Mouse (Mus musculus): ENCODE results near the gene March8. TPM values are rescaled to one million over a fixed set of nuclear protein-coding genes. Genes with fewer than 3 reads are reported as not detected.

The March8 gene
- total RNA-seq, 4 experiments from 2014 or later = 73.0 to 96.4 (median 81.4) TPM

DNA sequence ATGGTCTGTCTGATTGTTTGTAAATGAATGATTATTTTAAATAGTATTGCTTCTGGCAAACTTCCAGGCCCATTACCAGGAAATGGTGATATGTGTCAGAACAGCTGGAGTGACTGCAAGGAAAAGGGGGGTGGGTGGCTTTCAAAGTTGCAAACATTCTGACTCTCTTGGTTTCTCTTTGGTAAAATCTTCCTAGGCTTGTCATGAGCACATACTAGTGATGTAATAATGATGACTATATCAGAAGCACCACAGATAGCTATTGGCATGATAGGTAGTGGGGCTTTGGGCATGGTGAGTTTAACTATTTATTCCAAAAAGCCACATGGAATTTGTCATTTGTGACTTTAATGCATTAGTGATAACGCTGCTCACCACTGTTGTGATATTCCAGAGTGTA lies 36.3 kb downstream of the March8 start:
- no peak for DNase-seq

DNA sequence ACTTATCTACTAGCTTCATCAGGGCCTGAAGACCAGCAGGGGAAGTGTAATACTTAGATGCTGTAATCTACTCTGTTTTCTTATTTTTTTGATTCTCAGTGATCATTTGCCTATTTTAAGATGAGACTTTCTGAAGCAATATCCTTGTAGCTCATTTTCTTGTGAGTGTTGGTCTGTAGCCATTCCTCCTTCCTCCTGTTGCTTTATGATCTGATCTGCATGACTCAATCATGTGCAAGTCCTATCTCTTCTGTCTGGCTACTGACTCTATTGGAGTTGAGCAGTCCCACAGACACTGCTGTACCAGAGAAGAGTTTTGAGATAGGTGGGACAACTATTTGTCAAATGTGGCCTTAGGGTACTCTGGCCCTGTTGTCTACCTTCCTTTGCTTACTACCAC lies 36.8 kb downstream of the March8 start:
- no peak for DNase-seq

DNA sequence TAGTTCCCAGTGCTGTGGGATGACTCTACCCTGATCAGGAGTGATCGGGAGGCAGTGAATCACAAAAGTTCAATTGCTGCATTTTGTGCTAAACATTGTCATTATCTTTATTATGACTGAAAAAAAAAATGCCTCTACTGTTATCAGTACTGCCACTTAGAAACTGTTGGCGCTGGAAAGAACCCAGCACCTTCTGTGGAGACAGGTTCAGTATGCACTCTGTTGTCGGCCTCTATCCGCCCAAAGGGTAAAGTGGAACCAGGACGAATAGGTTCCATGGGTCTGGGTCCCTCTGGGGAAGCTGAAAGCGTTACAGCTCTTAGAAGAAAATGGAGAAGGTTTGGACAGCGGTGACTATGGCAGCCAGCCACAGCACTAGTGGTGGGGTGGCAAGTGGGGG lies 41.1 kb downstream of the March8 start:
- DNase-seq = no peak

DNA sequence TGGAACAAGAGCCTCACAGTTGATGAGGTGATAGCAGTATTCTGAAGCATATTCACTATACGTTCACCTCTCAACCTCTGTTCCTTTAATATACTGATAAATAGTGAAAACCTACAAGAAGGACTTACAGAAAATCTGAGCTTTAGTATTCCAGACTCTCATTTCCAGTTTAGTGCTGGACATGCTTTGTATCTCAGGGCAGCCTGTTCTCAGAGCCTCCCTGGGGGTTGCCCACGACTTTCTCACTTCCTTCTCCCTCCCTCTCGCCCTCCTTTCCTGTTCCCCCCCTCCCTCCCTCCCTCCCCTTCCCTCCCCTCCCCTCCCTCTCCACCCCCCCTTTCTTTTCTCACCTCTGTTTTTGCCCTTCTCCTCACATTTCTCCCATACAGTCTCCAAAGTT lies 42.3 kb downstream of the March8 start:
- DNase-seq = no peak

DNA sequence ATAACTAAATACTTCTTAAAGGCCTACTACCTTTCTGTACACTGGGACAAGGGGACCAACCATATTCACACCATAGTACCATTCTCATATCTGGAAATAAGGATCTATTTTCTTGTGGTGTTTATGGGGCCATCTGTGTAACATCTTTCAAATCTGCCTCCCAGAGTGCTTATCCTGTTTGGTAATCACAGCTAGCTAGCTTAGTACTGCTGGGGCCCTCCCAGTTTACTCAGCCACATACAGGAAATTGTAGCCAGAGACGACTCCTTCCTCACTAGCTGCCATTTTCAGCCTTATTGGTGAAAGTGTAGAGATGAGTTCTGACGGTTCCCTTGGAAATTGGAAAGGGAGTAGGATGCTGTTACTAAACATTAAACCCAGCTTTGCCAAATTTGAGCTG lies 43.8 kb downstream of the March8 start:
- no peak for DNase-seq

DNA sequence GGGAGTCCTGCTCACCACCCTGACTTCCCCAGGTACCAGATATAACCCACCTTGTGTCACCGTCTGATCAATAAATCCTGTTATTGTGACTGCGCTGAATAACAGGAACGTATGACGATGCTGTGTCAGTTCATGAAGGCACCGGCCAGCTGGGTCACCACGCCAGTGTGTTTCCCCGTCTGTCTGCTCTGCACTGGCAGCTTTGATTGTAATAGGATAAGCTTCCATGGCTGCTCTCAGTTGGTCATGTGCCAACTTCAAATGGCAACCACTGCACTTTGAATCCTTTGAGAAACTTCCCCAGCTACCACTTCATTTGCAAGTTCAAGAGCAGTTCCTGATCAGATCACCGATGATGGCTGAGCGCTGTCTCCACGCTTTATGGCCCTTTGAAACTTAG lies 45.8 kb downstream of the March8 start:
- DNase-seq = no peak

DNA sequence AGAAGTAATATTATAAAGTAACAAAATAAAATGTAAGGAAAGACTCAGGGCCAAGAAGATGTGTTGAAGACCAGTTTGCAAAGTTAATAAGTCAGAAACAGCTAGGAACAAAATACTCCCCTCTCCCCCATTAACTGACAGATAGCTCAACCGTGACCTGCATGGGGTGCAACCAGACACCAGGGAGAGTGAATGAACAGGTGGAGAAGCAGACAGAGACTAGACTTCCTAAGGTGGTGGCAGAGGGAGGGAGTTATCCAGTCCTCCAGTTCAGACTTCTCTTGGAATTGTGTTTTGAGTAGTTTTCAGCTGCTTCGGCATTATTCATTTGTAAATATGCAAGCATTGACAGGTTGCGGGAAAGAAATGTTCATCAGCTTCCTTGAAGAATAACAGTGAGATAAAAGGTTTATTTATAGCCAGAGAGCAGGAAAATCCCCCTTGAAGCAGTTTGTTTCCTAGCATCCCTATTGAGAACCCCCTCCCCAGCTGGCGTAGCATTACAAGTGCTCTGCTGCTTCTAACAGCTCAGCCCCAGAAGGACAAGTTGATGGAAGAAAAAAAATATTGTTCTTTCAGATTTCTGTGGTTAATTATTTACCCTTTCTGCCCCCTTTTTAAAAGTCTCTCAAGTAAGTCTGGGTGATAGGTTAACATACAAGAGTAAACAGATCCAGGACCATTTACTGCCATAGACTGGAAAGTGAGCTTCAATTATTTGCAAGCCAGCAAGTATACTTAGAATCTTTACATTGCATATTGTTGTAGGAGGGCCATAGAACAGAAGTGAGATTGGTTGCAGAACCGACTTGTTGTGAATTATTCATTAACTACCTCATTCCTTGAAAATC lies 47.6 kb downstream of the March8 start:
- no peak for DNase-seq

DNA sequence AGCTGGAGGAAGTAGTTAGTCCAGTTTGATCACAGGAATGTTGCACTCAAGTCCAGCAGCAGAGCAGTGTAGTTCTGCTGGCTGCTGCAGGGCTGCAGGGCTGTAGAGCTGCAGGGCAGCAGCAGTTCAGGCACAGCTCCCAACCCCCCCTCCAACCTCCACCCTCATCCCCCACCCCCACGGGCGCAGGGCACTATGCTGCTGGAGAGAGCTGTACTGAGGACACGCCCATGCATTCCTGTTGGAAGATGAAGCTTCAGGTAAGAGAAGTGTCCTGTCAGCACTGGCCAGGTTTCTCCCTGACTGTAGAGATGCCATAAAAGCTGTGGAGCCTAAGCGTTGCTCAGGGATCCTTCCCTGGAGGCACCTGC lies 48.2 kb downstream of the March8 start:
- no peak for DNase-seq

DNA sequence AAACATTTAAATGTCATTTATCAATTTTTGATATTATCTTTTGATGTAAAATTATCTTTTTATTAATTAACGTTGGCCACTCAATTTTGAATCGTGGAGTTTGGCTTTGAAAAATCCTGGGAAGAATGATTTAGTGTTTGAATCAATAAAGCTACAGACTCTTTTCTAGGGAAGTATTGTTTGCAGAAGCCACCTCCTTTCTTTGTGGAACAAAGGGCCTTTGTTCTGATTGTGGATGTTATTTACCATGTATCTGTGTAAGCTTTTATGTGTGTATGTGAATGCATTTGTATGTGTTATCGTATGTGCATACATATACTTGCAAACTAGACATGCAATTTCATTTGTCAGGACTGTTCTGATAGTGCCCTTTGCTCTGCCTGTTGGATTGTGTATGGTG lies 48.7 kb downstream of the March8 start:
- no peak for DNase-seq

DNA sequence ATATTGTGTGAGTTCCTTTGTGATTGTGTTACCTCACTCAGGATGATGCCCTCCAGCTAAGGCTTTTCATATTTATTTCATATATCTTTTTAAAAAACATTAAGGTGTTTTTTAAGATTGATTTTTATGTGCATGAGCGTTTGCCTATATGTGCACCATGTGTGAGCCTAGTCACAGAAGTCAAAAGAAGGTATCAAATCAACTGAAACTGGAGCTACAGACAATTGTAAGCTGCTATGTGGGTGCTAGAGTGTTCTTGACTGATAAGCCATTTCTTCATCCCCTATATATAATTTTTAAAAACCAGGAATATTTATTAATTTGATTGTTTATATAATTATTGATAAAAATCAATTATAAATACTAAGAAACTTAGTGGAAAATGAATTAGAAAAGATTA lies 50.2 kb downstream of the March8 start:
- no peak for DNase-seq

DNA sequence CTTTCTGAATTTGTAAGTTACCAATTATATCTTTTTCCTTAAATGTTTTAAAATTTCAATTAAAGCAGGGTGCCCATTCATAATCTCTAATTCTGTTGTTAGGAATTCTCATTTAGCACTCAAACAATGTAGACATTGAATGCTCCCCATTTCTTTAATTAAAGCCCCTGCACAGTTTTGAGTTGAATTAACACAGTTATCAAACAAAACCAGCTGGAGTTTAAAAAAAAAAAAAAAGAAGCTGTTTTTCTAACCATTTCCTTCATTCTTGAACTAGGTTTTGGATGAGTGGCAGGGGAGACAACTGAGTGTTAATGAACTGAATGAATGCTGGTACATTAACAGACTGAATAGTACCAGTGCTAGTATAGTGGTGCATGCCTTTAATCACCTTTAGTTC lies 51.7 kb downstream of the March8 start:
- DNase-seq = no peak

DNA sequence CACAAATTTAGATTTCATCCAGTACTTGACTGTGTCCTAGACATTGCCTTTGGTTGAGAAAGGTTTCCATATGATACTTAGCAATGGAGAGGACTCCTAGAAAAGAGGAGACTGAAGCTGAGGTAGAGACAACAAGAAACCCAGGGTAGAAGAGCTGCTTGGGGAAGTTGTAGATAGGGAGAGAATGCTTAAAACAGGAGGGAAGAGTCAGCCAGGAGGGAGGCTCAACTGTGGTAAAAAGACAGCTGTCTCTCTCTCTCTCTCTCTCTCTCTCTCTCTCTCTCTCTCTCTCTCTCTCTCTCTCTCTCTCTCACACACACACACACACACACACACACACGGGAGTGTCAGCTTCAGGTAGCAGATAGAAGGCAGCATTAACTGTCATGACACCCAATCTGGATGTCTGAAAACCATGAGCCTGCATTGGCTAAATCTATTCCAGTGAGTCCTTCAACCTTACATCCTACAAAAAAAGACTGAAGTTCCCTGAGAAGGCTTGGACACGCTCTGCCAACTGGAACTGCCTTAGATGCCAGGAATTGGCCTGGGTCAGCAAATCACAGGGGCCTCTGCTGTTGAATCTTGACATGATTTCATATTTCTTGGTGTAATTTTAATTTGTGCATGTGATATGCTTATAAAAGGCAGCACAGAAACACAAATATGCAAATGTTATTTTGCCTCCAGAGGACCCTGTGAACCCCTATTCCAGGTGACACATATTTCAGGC lies 57.3 kb downstream of the March8 start:
- no peak for DNase-seq

DNA sequence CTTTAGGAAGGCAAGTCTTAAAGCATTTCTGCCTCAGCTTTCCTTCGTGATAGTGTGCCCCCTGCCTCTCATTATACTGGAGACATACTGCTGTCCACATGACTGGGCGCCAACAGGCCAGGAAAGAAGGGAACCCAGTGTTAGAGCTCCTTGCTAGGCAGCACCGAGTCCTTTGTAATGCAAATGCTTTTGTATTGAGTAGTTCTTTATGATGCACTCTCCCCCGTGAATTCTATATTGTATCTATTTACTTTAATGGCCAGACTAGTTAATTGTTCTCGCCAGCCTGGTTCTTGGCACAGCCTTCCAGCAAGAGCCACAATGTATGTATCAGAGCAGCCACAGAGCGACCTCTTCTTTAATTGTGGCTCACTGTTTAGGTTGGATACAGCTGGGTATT lies 59.8 kb downstream of the March8 start:
- DNase-seq = no peak

DNA sequence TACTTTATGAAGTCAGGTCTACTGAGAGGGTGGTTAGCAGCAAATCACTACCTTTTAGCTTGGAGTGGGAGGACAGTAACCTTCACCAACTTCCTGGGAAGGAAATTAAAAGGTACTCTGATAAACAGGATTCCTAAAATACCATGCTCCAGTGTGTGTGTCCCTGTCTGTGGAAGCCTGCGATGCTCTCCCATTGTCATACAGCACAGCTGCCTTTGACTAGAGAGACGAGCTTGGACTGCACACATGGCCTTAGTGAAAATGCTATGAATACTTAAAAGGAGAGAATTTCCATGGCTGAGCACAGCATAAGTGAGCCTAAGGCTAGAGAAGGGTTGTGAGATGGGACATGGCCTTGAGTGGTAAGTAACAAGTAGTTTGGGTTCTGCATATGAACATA lies 60.3 kb downstream of the March8 start:
- DNase-seq = no peak

DNA sequence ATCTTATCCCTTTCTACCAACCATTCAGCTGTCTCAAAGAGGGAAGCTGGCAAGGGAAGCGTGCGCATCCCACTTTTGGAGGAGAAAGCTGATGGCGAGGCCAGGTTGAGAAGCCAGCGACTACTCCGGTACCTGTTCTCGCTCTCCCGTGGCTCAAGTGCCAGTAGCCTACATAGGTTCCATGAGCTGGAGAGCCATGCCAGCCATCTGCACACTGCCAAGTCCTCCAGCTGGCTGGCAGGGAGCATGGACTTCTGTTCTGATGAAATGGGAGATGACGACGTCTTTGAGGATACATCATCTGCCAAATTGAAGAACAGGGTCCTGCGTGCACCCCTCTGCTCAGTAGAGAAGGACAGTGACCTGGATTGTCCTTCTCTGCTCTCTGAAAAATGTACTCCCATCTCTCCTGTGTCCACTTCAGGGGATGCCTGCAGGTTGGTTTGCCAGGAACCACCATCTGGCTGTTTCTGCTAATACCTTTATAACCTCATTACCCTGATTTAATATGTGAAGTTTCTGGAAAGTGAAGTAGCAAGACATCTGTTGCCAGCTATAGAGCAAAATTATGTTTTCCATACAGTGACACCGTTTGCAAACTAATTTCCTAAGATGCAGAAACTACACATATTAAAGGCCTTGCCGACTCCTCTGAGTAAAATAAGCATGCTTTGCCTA lies 64.1 kb downstream of the March8 start:
- DNase-seq = no peak

DNA sequence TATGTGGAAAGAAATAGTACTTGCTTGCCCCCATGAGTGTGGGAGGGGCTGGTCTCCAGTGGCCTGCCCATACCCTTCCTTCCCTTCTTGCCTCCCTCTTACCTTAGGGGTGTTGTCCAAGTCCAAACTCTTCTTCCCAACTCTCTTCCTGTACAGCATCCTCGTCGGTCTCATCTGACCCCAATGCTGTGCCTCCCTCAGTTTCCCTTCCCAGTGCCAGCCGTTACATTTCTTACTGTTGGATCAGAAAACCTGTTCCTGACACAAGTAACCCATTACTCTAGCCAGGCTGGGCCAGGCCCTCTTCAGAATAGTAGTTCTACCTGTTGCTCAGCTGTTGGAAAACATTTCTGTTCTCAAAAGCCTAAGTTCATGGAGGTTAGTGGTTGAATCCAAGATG lies 64.6 kb downstream of the March8 start:
- no peak for DNase-seq

DNA sequence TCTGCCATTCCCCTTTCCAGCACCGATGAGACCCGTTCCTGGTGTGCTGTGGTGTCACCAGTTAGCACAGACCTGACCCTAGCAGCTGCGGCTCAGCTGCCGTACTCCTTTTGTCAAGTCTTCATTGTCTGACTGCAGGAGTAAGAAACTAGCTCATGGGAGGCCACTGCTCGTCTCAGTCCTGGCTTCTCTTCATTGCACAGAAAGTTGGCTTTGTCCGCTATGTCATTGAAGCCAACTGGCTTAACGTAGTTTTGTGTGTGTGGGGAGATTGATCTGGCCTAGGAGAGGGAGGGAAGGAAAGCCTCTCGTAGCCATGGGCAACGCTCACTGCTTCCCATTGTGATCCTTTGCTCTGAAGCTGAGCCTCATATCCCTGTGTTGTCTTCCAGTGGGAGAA lies 67.4 kb downstream of the March8 start:
- no peak for DNase-seq

DNA sequence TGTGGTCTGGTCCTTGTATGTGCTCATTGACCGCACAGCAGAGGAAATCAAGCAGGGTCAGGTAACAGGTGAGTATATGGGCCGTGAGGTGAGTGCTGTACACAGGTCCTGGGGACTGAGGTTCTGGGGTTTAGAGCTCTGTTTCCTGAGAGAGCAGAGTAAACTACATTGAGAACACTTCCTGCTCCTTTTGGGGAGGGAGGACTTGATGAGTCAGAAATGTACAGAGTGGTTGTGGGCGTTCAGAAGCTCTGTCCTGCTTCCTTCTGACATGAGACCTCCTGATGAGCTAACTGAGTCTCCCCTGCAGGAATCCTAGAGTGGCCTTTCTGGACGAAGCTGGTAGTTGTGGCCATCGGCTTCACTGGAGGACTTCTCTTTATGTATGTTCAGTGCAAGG lies 67.9 kb downstream of the March8 start:
- DNase-seq = no peak

DNA sequence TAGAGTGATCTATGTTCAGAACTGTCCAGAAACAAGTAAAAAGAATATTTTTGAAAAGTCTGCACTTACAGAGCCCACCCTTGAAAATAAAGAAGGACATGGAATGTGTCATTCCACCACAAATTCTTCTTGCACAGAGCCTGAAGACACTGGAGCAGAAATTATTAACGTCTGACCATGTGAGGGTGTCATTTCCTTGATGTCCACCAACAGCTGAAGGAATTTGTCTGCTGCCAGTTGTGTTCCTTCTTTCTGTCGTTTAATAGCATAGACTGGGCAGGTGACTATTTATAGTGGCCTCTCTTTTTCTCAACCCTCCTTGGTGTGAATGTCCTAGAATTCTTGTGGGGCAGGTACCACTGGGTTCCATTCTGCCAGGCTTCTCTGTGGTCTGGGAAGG lies 68.3 kb downstream of the March8 start:
- DNase-seq = no peak

DNA sequence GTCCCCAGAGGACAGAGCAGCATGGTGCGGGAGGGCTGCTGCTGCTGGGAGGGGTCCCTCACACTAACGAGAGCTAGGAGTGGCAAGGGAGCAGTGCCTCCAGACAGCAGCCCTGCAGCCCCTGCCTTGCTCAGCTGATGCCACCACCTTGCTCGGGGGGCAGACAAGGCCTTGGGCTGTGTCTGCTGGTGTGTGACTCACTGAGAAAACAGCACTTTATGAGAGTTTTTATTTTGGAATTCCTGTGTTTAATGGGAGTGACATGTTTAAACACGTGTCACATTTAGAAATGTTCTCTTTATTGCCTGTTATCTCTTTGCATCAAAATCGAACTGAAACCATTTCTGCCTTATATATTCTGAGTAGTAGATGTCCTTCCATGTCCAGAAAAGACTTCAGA lies 68.9 kb downstream of the March8 start:
- no peak for DNase-seq

DNA sequence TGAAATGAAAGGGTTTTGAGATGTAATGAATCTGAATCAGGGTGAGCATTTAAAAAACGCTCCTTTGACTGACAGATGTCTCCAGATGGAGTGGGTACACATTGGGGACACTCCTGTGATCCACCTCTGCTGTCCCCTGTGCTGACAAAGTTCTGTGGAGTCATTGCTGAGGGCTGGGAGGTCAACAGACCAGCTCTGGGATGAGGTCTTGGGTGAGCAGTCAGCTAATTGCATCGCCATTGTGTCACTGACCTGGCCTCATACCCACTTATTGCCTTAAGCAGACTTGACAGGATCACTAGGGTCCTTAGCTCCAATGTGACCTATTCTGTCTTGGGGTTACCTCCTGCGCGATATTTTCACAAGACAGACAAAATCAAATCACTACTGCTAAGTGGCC lies 69.4 kb downstream of the March8 start:
- DNase-seq = peak; percentile 24

DNA sequence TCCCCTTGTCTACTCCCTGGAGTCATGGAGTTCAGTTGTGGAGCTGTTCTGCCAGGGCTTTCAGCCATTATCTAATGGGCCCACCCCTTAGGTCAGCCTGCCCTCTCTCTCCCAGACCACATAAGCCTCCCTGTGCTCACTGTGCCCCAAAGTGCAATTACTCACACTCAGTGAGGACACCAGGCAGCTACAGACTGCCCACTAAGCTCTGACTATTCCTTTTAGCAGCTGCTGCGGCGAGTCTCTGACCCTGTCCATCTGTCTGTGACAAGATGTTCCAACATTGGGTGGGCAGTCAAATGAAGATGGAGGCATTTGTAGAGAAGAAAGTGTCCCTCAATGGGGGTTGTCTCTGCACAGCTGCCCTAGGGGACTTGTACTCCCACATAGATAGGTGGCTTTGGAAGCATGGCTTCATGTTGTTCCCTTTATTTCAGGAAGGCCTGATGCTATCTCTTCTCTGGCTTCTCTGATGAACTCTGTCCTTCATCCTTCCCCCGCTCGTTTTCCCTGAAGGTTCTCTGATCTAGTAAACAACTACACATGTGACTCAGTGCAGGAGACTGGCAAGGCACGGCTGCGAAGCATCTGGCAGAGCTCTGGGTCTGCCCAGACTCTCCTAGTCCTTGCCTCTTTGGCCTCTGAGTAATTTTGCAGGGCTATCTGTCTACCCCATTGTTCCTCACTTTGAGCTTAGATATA lies 70.3 kb downstream of the March8 start:
- DNase-seq = peak; percentile 49

DNA sequence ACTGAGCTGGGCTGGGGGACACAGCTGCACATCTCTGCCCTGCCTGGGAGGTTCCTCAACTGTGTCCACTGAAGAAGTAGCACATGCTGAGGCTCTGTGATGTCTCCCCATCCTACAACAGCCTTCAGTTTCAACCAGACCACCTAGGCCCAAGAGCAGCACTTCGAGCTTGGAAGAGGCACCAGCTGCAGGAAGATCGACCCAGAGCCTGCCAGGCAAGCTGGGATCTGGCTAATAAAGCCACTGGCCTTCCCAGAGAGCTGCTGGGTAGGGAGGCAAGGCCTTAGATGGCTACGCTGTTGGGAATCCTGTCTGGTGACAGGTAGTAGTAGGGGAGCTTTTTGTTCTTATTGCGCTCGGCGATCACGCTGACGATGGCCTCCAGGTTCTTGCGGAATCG lies 72.6 kb downstream of the March8 start:
- DNase-seq = no peak
